In genomic region chr13:34045511-34046249, GRCm38 (mm10) we compare ENCODE assay signal across 9 mouse cellular contexts. TPM values are rescaled to one million over a fixed set of nuclear protein-coding genes. Genes with fewer than 3 reads are reported as not detected.
DNase-seq lines count a peak whose midpoint lies in the region; ATAC-seq and TF ChIP-seq lines count a peak whose summit lies in the region.
"Had no signal": no experiment of that assay in that cellular context is flagged by ENCODE, and none has a peak within 500 bp of the region (broad histone marks: within the 10 kb centered on the region; RNA-seq: fewer than 3 reads in every experiment).

No protein-coding gene starts in this region.

- TF ChIP-seq CTCF in heart, adult 2 months (IDR thresholded peaks at IDR 0.05), result no peak
- TF ChIP-seq CTCF in liver, embryonic 14.5 days (IDR thresholded peaks at IDR 0.05; ENCODE audit: low read depth), result no peak

- intact Hi-C loops in heart, adult 2 months (cut with DNase I), result loop anchor here (1.0 to 10.0 kb wide), 3 partner anchors 32 to 589 kb away; no protein-coding TSS in a partner anchor
- intact Hi-C loops in left cerebral cortex, postnatal 10 days (cut with DNase I), result loop anchor here (2.0 to 10.0 kb wide), 2 partner anchors 109 to 579 kb away; no protein-coding TSS in a partner anchor

- no peak overlapping the region for H3K4me3 ChIP-seq in heart, adult 2 months
- H3K4me3 ChIP-seq in forebrain, embryonic 16.5 days (replicated peaks; ENCODE audit: low read length), result no peak overlapping the region
- H3K4me3 ChIP-seq in liver, embryonic 14.5 days (ENCODE audit: insufficient read depth in 1 of 2, low read depth in 2 of 2, low read length in 2 of 2), result no peak overlapping the region
- H3K4me3 ChIP-seq: neural tube, embryonic 13.5 days had no signal

- H3K79me2 ChIP-seq in heart, adult 2 months (replicated peaks; ENCODE audit: control insufficient read depth, insufficient read depth, low read length), result no peaks in the 10 kb centered on the region

- no peak for TF ChIP-seq POLR2A in heart, adult 2 months (IDR thresholded peaks at IDR 0.05; ENCODE audit: insufficient read depth, low read depth, low read length)

- no peaks in the 10 kb centered on the region for H3K9me3 ChIP-seq in forebrain, embryonic 16.5 days (ENCODE audit: control insufficient read depth, low read length)
- H3K9me3 ChIP-seq in liver, embryonic 14.5 days (ENCODE audit: control insufficient read depth, low read length), result no peaks in the 10 kb centered on the region
- H3K9me3 ChIP-seq: neural tube, embryonic 13.5 days had no signal

- no peak overlapping the region for H3K27ac ChIP-seq in heart, adult 2 months
- no peak overlapping the region for H3K27ac ChIP-seq in forebrain, embryonic 16.5 days (ENCODE audit: low read length)
- H3K27ac ChIP-seq in liver, embryonic 14.5 days, result no peak overlapping the region
- H3K27ac ChIP-seq: neural tube, embryonic 13.5 days had no signal

- H3K9ac ChIP-seq in heart, adult 2 months (ENCODE audit: low read depth, low read length), result no peak overlapping the region
- H3K9ac ChIP-seq in forebrain, embryonic 16.5 days (replicated peaks; ENCODE audit: low read depth, low read length), result no peak overlapping the region
- no peak overlapping the region for H3K9ac ChIP-seq in liver, embryonic 14.5 days (replicated peaks)

- no peaks in the 10 kb centered on the region for H3K36me3 ChIP-seq in heart, adult 2 months (ENCODE audit: control insufficient read depth, insufficient read depth, low read length)
- no peaks in the 10 kb centered on the region; the same call in 1 of the 2 replicates for H3K36me3 ChIP-seq in forebrain, embryonic 16.5 days (ENCODE audit: control insufficient read depth, insufficient read depth)
- H3K36me3 ChIP-seq in liver, embryonic 14.5 days (replicated peaks; ENCODE audit: control insufficient read depth, insufficient read depth, low read depth), result no peaks in the 10 kb centered on the region

- 70% methylated on average over 5 of the region's 5 CpGs for WGBS in heart, adult 2 months
- WGBS in forebrain, embryonic 16.5 days, result 70% methylated on average over 5 of the region's 5 CpGs
- WGBS in liver, embryonic 14.5 days (ENCODE audit: insufficient replicate concordance), result 50% methylated on average over 5 of the region's 5 CpGs

- peak; percentile 38 for ATAC-seq in forebrain, embryonic 16.5 days
- peak; percentile 63 for ATAC-seq in liver, embryonic 14.5 days (ENCODE audit: insufficient read depth)

- TF ChIP-seq EP300 in heart, adult 2 months (IDR thresholded peaks at IDR 0.05; ENCODE audit: insufficient read depth, low read depth, low read length), result no peak
- no peak for TF ChIP-seq EP300 in liver, embryonic 14.5 days (IDR thresholded peaks at IDR 0.05; ENCODE audit: low read depth)

- H3K4me1 ChIP-seq in heart, adult 2 months (ENCODE audit: control insufficient read depth, insufficient read depth, low read length), result no peaks in the 10 kb centered on the region
- H3K4me1 ChIP-seq in forebrain, embryonic 16.5 days (replicated peaks; ENCODE audit: control insufficient read depth, insufficient read depth, low read length), result peaks cover 3% of the 10 kb centered on the region
- H3K4me1 ChIP-seq in liver, embryonic 14.5 days (replicated peaks; ENCODE audit: control insufficient read depth in 2 of 2, insufficient read depth in 2 of 2, low read length in 1 of 2), result peaks cover 2 to 5% of the 10 kb centered on the region in 2 experiments; a peak in 1 of 4 replicates

- no peak overlapping the region for H3K4me2 ChIP-seq in forebrain, embryonic 16.5 days (ENCODE audit: low read length)
- H3K4me2 ChIP-seq in liver, embryonic 14.5 days (ENCODE audit: low read depth), result no peak overlapping the region
- H3K4me2 ChIP-seq: neural tube, embryonic 13.5 days had no signal

- peak; percentile 67 for DNase-seq in heart, adult 11 months
- DNase-seq in heart, adult 2 months, result no peak
- peak; percentile 94 for DNase-seq in kidney, adult 9 months
- no peak for DNase-seq in liver, embryonic 14.5 days (ENCODE audit: low read depth in 3 of 3, low spot score in 3 of 3)
- no peak for DNase-seq in left cerebral cortex, adult 8-10 months (ENCODE audit: low spot score in 2 of 2)
- DNase-seq in left cerebral cortex, postnatal 10 days (ENCODE audit: extremely low spot score in 1 of 2, low spot score in 2 of 2), result no peak
- no peak for DNase-seq in cerebellum, postnatal 10 days

- no peaks in the 10 kb centered on the region for H3K27me3 ChIP-seq in heart, adult 2 months (ENCODE audit: control insufficient read depth, insufficient read depth, low read length)
- H3K27me3 ChIP-seq in forebrain, embryonic 16.5 days (replicated peaks; ENCODE audit: control insufficient read depth, insufficient read depth, low read length), result no peaks in the 10 kb centered on the region
- H3K27me3 ChIP-seq in liver, embryonic 14.5 days (ENCODE audit: control insufficient read depth, insufficient read depth, low read length), result no peaks in the 10 kb centered on the region
- H3K27me3 ChIP-seq: neural tube, embryonic 13.5 days had no signal

RNA-seq across cellular contexts. Expression of gene Bphl, which starts 8.3 kb away (rescaled TPM):
- 10 to 100 TPM; 32.5 to 35.3 TPM for total RNA-seq in heart, adult 2 months (2021)
- polyA plus RNA-seq in heart, adult 2 months (2012; rRNA removed), result 29.8 and 43.3 TPM in 2 replicates
- 35.5 and 39.0 TPM in 2 replicates for polyA plus RNA-seq in forebrain, embryonic 16.5 days (2015; fragmentation: Nextera tagmentation; extraction: Ambion mirVana)
- polyA plus RNA-seq in liver, embryonic 14.5 days (2012; rRNA removed), result 16.0 and 21.9 TPM in 2 replicates
- polyA plus RNA-seq in liver, embryonic 14.5 days (2014; fragmentation: Nextera tagmentation; extraction: Ambion mirVana), result 36.6 and 40.1 TPM in 2 replicates
- total RNA-seq in left cerebral cortex, adult 8-10 months (2022), result 10 to 100 TPM; 41.4 to 49.8 (median 45.9) TPM
- total RNA-seq in left cerebral cortex, postnatal 10 days (2021), result 10 to 100 TPM; 28.5 to 32.1 TPM

RNA-seq across cellular contexts. Expression of gene Tubb2a, which starts 32.1 kb away (rescaled TPM):
- 10 to 100 TPM; 42.9 to 64.1 TPM for total RNA-seq in heart, adult 2 months (2021)
- polyA plus RNA-seq in heart, adult 2 months (2012; rRNA removed), result 95.2 and 122 TPM in 2 replicates
- 1,717 and 2,137 TPM in 2 replicates for polyA plus RNA-seq in forebrain, embryonic 16.5 days (2015; fragmentation: Nextera tagmentation; extraction: Ambion mirVana)
- 70.6 and 74.3 TPM in 2 replicates for polyA plus RNA-seq in liver, embryonic 14.5 days (2012; rRNA removed)
- 44.5 and 53.7 TPM in 2 replicates for polyA plus RNA-seq in liver, embryonic 14.5 days (2014; fragmentation: Nextera tagmentation; extraction: Ambion mirVana)
- 100 to 1,000 TPM; 633 to 733 (median 691) TPM for total RNA-seq in left cerebral cortex, adult 8-10 months (2022)
- total RNA-seq in left cerebral cortex, postnatal 10 days (2021), result 1,000 to 10,000 TPM; 2,795 to 2,863 TPM

RNA-seq across cellular contexts. Expression of gene Serpinb6a, which starts 43.1 kb away (rescaled TPM):
- total RNA-seq in heart, adult 2 months (2021), result 100 to 1,000 TPM; 104 to 111 TPM
- polyA plus RNA-seq in heart, adult 2 months (2012; rRNA removed), result 51.2 and 79.7 TPM in 2 replicates
- 36.3 and 37.5 TPM in 2 replicates for polyA plus RNA-seq in forebrain, embryonic 16.5 days (2015; fragmentation: Nextera tagmentation; extraction: Ambion mirVana)
- 6.7 and 12.7 TPM in 2 replicates for polyA plus RNA-seq in liver, embryonic 14.5 days (2012; rRNA removed)
- 14.6 and 17.1 TPM in 2 replicates for polyA plus RNA-seq in liver, embryonic 14.5 days (2014; fragmentation: Nextera tagmentation; extraction: Ambion mirVana)
- total RNA-seq in left cerebral cortex, adult 8-10 months (2022), result 10 to 100 TPM; 36.0 to 44.5 (median 39.3) TPM
- 10 to 100 TPM; 37.6 to 41.9 TPM for total RNA-seq in left cerebral cortex, postnatal 10 days (2021)

RNA-seq across cellular contexts. Expression of gene Ripk1, which starts 43.5 kb away (rescaled TPM):
- total RNA-seq in heart, adult 2 months (2021), result 1 to 10 TPM; 7.0 to 7.4 TPM
- polyA plus RNA-seq in heart, adult 2 months (2012; rRNA removed), result 2.0 and 3.5 TPM in 2 replicates
- 5.9 and 7.3 TPM in 2 replicates for polyA plus RNA-seq in forebrain, embryonic 16.5 days (2015; fragmentation: Nextera tagmentation; extraction: Ambion mirVana)
- 2.8 and 4.7 TPM in 2 replicates for polyA plus RNA-seq in liver, embryonic 14.5 days (2012; rRNA removed)
- polyA plus RNA-seq in liver, embryonic 14.5 days (2014; fragmentation: Nextera tagmentation; extraction: Ambion mirVana), result 11.2 and 11.4 TPM in 2 replicates
- 1 to 10 TPM; 6.1 to 6.9 (median 6.5) TPM for total RNA-seq in left cerebral cortex, adult 8-10 months (2022)
- total RNA-seq in left cerebral cortex, postnatal 10 days (2021), result 1 to 10 TPM; 7.5 to 8.4 TPM

Comparison
In these comparisons a context has a peak if more than half of its experiments do, and no peak if none do; other contexts are left out.
1. DNase-seq: peak in heart, adult 11 months (single experiment) and kidney, adult 9 months (single experiment); none in heart, adult 2 months (0 of 2), liver, embryonic 14.5 days (0 of 3), left cerebral cortex, adult 8-10 months (0 of 2), left cerebral cortex, postnatal 10 days (0 of 2) and cerebellum, postnatal 10 days (0 of 2).
2. RNA of gene Tubb2a, which starts 32.1 kb away (total RNA-seq): 2,795 to 2,863 TPM in left cerebral cortex, postnatal 10 days and 633 to 733 TPM in left cerebral cortex, adult 8-10 months; 42.9 to 64.1 TPM in heart, adult 2 months; every median in the first group is over 4 times any median in the second.